Mouse (Mus musculus) hindbrain, embryonic 12.5 days (tissue): ENCODE data around the gene Stx11. TPM values are rescaled to one million over a fixed set of nuclear protein-coding genes. Genes with fewer than 3 reads are reported as not detected.
A peak's percentile ranks its signal among the peaks of the same experiment; 100 is the strongest.

Source experiments
- ATAC-seq: fragments of 200-750 bp; cut with Nextera tagmentation; 2 replicates; pipeline ENCODE4 v1.8.0; 2017; ENCODE audit warnings: moderate TSS enrichment; ENCODE audit not compliant: low FRiP score
- H3K27ac ChIP-seq: fragments of 300-500 bp; sonication (generic); 2 replicates; pipeline ENCODE4 v1.5.1; 2016; ENCODE audit warnings: mild to moderate bottlenecking
- H3K27me3 ChIP-seq: fragments of 300-500 bp; sonication (generic); 2 replicates; pipeline ENCODE4 v1.6.1; 2016; ENCODE audit warnings: mild to moderate bottlenecking
- H3K36me3 ChIP-seq: fragments of 300-500 bp; sonication (generic); 2 replicates; pipeline ENCODE4 v1.6.1; 2016; ENCODE audit warnings: mild to moderate bottlenecking
- H3K4me1 ChIP-seq: fragments of 300-500 bp; sonication (generic); 2 replicates; pipeline ENCODE4 v1.6.1; 2016
- H3K4me2 ChIP-seq: fragments of 300-500 bp; sonication (generic); replicated peaks from 2 replicates; pipeline ENCODE4 v1.6.1; 2016; ENCODE audit warnings: mild to moderate bottlenecking
- H3K4me3 ChIP-seq: fragments of 300-500 bp; sonication (generic); 2 replicates; pipeline ENCODE4 v1.5.1; 2016; ENCODE audit warnings: mild to moderate bottlenecking
- H3K9ac ChIP-seq: fragments of 300-500 bp; sonication (generic); 2 replicates; pipeline ENCODE4 v1.6.1; 2016; ENCODE audit warnings: mild to moderate bottlenecking, moderate library complexity
- H3K9me3 ChIP-seq: fragments of 300-500 bp; sonication (generic); replicated peaks from 2 replicates; pipeline ENCODE4 v1.6.1; 2016; ENCODE audit warnings: mild to moderate bottlenecking
- WGBS: fragments of 180-500 bp; shearing (Covaris S2); methylation state at CpG from one replicate; pipeline ENCODE4 v1.1.7; 2016; 5-methylcytosine and 5-hydroxymethylcytosine counted together
- polyA plus RNA-seq: library from polyadenylated mRNA; unstranded; fragments of >200 nt; fragmentation: Nextera tagmentation; extraction: Ambion mirVana; gene quantifications from 2 replicates; pipeline ENCODE4 v1.2.1, GENCODE M21; 2016

Stx11 gene
- polyA plus RNA-seq, 1 experiment from 2014 or later: 2.2 TPM

GRCm38 (mm10) chr10:12922574-12923353 is 41.3 kb downstream of the Stx11 start:
- Histone ChIP-seq H3K4me3 (peak overlapping the region; percentile 59), H3K9ac (peak overlapping the region; percentile 61), H3K27ac (peak overlapping the region; percentile 78), H3K27me3 (no peaks in the 10 kb centered on the region), H3K36me3 (no peaks in the 10 kb centered on the region), H3K9me3 (no peaks in the 10 kb centered on the region), H3K4me1 (peaks cover 8% of the 10 kb centered on the region), H3K4me2 (peak overlapping the region; percentile 58)
- ATAC-seq: peak; percentile 95
- WGBS: under 1% methylated on average over 55 of the region's 55 CpGs

GRCm38 (mm10) chr10:12922077-12922573 is 42.0 kb downstream of the Stx11 start:
- Histone ChIP-seq H3K9me3 (no peaks in the 10 kb centered on the region), H3K27me3 (no peaks in the 10 kb centered on the region), H3K36me3 (no peaks in the 10 kb centered on the region), H3K4me1 (peaks cover 8% of the 10 kb centered on the region), H3K4me2 (peak overlapping the region; percentile 58), H3K9ac (no peak overlapping the region; the same call in 1 of the 2 replicates), H3K27ac (no peak overlapping the region), H3K4me3 (peak overlapping the region; percentile 59)
- ATAC-seq: peak; percentile 51
- WGBS: 4% methylated on average over 13 of the region's 13 CpGs

DNA sequence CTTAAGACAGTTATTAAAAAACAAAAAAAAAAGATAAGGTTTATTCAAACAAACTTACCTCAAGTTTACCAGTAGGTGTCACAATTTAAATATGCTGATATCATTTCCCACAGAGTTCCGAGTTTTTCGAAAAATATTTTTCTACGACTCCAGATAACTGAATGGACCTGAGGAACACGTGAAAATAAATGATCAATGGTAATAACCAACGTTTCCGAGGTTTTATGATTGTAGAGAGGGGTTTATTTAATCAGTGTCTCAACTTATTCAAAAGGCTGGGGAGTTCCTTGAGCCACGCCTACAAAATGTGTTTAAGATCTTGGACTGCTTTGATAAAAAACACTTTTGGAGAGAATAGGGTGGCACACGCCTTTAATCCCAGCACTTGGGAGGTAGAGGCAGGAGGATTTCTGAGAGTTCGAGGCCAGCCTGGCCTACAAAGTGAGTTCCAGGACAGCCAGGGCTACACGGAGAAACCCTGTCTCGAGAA is 42.5 kb downstream of the Stx11 start:
- Histone ChIP-seq H3K4me2 (peak overlapping the region; percentile 58; the same call in 1 of the 2 replicates), H3K4me1 (peaks cover 8% of the 10 kb centered on the region), H3K27me3 (no peaks in the 10 kb centered on the region), H3K4me3 (peak overlapping the region; percentile 59; the same call in 1 of the 2 replicates), H3K9ac (no peak overlapping the region), H3K36me3 (no peaks in the 10 kb centered on the region), H3K9me3 (no peaks in the 10 kb centered on the region), H3K27ac (no peak overlapping the region)
- WGBS: 49% methylated on average over 11 of the region's 11 CpGs
- ATAC-seq: no peak

GRCm38 (mm10) chr10:12919287-12919686 is 44.8 kb downstream of the Stx11 start:
- Histone ChIP-seq H3K9ac (no peak overlapping the region), H3K9me3 (no peaks in the 10 kb centered on the region), H3K36me3 (no peaks in the 10 kb centered on the region), H3K27ac (no peak overlapping the region), H3K4me3 (no peak overlapping the region), H3K4me2 (no peak overlapping the region), H3K27me3 (no peaks in the 10 kb centered on the region), H3K4me1 (peaks cover 8% of the 10 kb centered on the region)
- 41% methylated on average over 5 of the region's 5 CpGs for WGBS
- ATAC-seq: no peak

DNA sequence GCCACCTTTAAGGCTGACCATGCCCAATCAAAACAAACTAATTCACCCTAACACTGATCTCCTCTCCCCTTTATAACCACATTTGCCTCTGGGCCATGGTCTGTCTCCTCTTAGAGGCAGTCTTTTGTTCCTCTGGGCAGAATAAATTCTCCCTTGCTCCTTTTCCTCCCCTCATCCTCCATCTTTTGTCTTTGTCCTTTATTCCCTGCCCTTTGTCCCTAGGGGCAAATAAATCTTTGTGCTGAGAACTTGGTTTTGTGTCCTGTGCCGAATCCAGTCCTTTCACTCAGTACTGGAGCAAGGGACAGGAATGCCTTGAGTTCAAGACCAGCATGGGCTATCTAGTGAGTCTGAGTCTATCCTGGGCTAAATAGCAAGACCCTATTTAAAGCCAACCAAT is 46.5 kb downstream of the Stx11 start:
- no peaks in the 10 kb centered on the region for H3K9me3 ChIP-seq
- H3K27me3 ChIP-seq: no peaks in the 10 kb centered on the region
- no peak overlapping the region for H3K4me2 ChIP-seq
- 15% methylated on average over 1 of the region's 1 CpGs for WGBS
- H3K4me1 ChIP-seq: no peaks in the 10 kb centered on the region
- no peak for ATAC-seq
- no peaks in the 10 kb centered on the region for H3K36me3 ChIP-seq
- no peak overlapping the region for H3K9ac ChIP-seq
- H3K27ac ChIP-seq: no peak overlapping the region
- H3K4me3 ChIP-seq: no peak overlapping the region

DNA sequence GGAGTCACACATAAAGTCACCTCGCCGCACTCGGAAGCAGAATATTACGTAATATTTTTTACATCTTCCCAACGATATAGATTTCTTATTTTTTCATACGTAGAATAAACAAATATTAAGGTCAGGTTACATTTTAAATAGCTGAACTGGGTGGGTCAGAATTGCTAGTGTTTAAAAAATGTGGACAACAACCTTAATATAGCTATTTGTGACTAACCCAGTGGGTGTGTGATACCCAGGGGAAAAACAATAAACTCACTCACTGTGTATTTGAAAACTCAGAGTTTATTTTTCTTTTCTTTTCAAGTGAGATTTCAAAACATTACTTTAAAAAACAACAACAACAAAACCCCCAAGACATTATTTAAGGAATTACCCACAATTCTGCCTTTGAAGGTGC is 47.7 kb downstream of the Stx11 start:
- Histone ChIP-seq H3K27ac (no peak overlapping the region), H3K9me3 (no peaks in the 10 kb centered on the region), H3K4me2 (no peak overlapping the region), H3K9ac (no peak overlapping the region), H3K4me1 (peaks cover 7% of the 10 kb centered on the region; the same call in 1 of the 2 replicates), H3K4me3 (no peak overlapping the region), H3K27me3 (no peaks in the 10 kb centered on the region), H3K36me3 (no peaks in the 10 kb centered on the region)
- 90% methylated on average over 6 of the region's 6 CpGs for WGBS
- no peak for ATAC-seq

GRCm38 (mm10) chr10:12915826-12916225 is 48.3 kb downstream of the Stx11 start:
- Histone ChIP-seq H3K9me3 (no peaks in the 10 kb centered on the region), H3K27ac (no peak overlapping the region), H3K9ac (no peak overlapping the region), H3K27me3 (no peaks in the 10 kb centered on the region), H3K4me3 (no peak overlapping the region), H3K4me1 (peaks cover 7% of the 10 kb centered on the region; the same call in 1 of the 2 replicates), H3K36me3 (no peaks in the 10 kb centered on the region), H3K4me2 (no peak overlapping the region)
- no peak for ATAC-seq
- 75% methylated on average over 7 of the region's 7 CpGs for WGBS

- no peaks in the 10 kb centered on the region for H3K9me3 ChIP-seq
- no peak overlapping the region for H3K27ac ChIP-seq
- no peak overlapping the region for H3K9ac ChIP-seq
- WGBS: 97% methylated on average over 1 of the region's 1 CpGs
- H3K27me3 ChIP-seq: no peaks in the 10 kb centered on the region
- peaks cover 7% of the 10 kb centered on the region; the same call in 1 of the 2 replicates for H3K4me1 ChIP-seq
- ATAC-seq: no peak
- no peak overlapping the region for H3K4me3 ChIP-seq
- no peaks in the 10 kb centered on the region for H3K36me3 ChIP-seq
- no peak overlapping the region for H3K4me2 ChIP-seq
Measured at GRCm38 (mm10) chr10:12914203-12914602, 49.9 kb downstream of the Stx11 start.

GRCm38 (mm10) chr10:12911981-12912530 is 52.0 kb downstream of the Stx11 start:
- H3K4me1 ChIP-seq: peaks cover 7% of the 10 kb centered on the region; the same call in 1 of the 2 replicates
- no peaks in the 10 kb centered on the region for H3K27me3 ChIP-seq
- no peaks in the 10 kb centered on the region for H3K9me3 ChIP-seq
- WGBS: 65% methylated on average over 11 of the region's 11 CpGs
- no peak overlapping the region for H3K4me3 ChIP-seq
- ATAC-seq: peak; percentile 73; the same call in 1 of the 2 replicates
- no peak overlapping the region for H3K9ac ChIP-seq
- 0 out of 2 replicates have a peak overlapping the region, but pooled peaks have one; percentile 11 for H3K4me2 ChIP-seq
- no peaks in the 10 kb centered on the region for H3K36me3 ChIP-seq
- peak overlapping the region; percentile 57 for H3K27ac ChIP-seq

- Histone ChIP-seq H3K4me1 (peaks cover 7% of the 10 kb centered on the region; the same call in 1 of the 2 replicates), H3K4me2 (no peak overlapping the region), H3K4me3 (no peak overlapping the region), H3K36me3 (no peaks in the 10 kb centered on the region), H3K27ac (peak overlapping the region; percentile 57; the same call in 1 of the 2 replicates), H3K9ac (no peak overlapping the region), H3K9me3 (no peaks in the 10 kb centered on the region), H3K27me3 (no peaks in the 10 kb centered on the region)
- ATAC-seq: 0 out of 2 replicates have a peak, but pooled peaks have one; percentile 26
- 88% methylated on average over 13 of the region's 13 CpGs for WGBS
Measured at GRCm38 (mm10) chr10:12911451-12911850, 52.6 kb downstream of the Stx11 start.

- Histone ChIP-seq H3K9me3 (no peaks in the 10 kb centered on the region), H3K9ac (no peak overlapping the region), H3K36me3 (no peaks in the 10 kb centered on the region), H3K4me2 (no peak overlapping the region), H3K27ac (no peak overlapping the region), H3K4me1 (peaks cover 7% of the 10 kb centered on the region; the same call in 1 of the 2 replicates), H3K4me3 (no peak overlapping the region), H3K27me3 (no peaks in the 10 kb centered on the region)
- ATAC-seq: no peak
- 98% methylated on average over 2 of the region's 2 CpGs for WGBS
Measured at GRCm38 (mm10) chr10:12909891-12910290, 54.2 kb downstream of the Stx11 start.

- H3K9ac ChIP-seq: no peak overlapping the region
- 25% methylated on average over 1 of the region's 1 CpGs for WGBS
- H3K27ac ChIP-seq: no peak overlapping the region
- H3K4me3 ChIP-seq: no peak overlapping the region
- no peak overlapping the region for H3K4me2 ChIP-seq
- no peaks in the 10 kb centered on the region for H3K36me3 ChIP-seq
- ATAC-seq: no peak
- no peaks in the 10 kb centered on the region for H3K9me3 ChIP-seq
- peaks cover 7% of the 10 kb centered on the region; the same call in 1 of the 2 replicates for H3K4me1 ChIP-seq
- no peaks in the 10 kb centered on the region for H3K27me3 ChIP-seq
Measured at GRCm38 (mm10) chr10:12909179-12909578, 54.9 kb downstream of the Stx11 start.
